Mouse (Mus musculus) gastrocnemius, adult 2 months (tissue): Measurements from ENCODE around the gene Pitpnm2. TPM values are rescaled to one million over a fixed set of nuclear protein-coding genes. Genes with fewer than 3 reads are reported as not detected.

Experiments
- DNase-seq: peaks from one replicate; pipeline ENCODE4 v3.0.0; 2022
- H3K27ac ChIP-seq: fragments of 200-600 bp; 2 replicates; pipeline ENCODE4 v1.8.1; 2022; ENCODE audit warnings: mild to moderate bottlenecking
- H3K4me3 ChIP-seq: fragments of 200-600 bp; 2 replicates; pipeline ENCODE4 v1.8.1; 2022; ENCODE audit warnings: mild to moderate bottlenecking, moderate library complexity
- CTCF ChIP-seq: fragments of 200-600 bp; IDR thresholded peaks from 2 replicates; pipeline ENCODE4 v1.8.1; 2022; ENCODE audit warnings: antibody characterized with exemption, mild to moderate bottlenecking, moderate library complexity
- intact Hi-C: fragments of 180-260 bp; cut with DNase I; formaldehyde crosslinking; loops from one replicate; pipeline ENCODE4 v1.15.1; 2025
- total RNA-seq, 2 experiments: library from RNA; stranded (reverse); gene quantifications; 2 replicates each; pipeline ENCODE4 v1.2.3; 2021

Pitpnm2 gene
- total RNA-seq, 2 experiments from 2014 or later = 18.1 to 28.4 TPM

DNA sequence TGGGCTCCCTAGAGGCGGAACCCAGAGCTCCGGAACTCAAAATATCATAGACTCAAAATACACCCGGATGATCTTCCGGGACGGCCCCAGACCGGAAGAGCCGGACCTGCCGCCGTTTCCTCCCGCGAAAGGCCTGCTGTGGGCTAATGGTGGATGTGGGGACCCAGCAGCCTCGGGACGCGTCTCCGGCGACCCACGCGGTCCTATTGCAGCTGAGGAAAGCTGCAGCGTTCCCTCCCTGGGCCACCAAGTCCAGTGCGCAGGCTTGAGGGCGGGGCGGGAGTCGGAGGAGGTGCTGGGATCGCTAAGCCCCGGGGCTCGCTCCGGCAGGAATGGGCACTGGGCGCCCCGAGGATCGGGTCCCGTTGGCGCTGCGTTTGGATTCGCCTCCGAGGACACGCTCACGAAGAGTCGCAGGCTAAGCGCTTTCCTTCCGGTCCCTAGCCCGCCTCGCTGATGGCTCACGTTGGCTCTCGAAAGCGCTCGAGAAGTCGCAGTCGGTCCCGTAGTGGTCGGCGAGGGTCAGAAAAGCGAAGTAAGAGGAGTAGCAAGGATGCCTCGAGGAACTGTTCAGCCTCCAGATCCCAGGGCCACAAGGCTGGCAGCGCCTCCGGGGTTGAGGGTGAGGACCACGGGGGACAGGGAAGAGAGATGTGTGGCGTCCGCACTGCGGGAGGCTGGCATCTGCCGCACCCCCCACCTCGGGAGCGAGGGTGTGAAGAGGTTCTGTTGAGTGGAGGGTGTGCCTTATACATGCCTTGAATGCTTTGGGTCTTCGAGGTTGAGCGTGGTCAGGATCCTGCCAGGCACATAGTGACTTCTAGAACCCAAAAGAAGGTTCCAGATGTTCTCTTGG, 133.3 kb downstream of the Pitpnm2 start, which contains the start of gene Arl6ip4:
Gene Arl6ip4, plus strand, starts transcription at position 100 of the 856 bp plus-strand sequence.
- H3K4me3 ChIP-seq = peak within 1 kb of the TSS; percentile 99
- peak; percentile 80 for DNase-seq
- no peak for TF ChIP-seq CTCF
- H3K27ac ChIP-seq = peak within 1 kb of the TSS; percentile 91
- intact Hi-C loops = loop anchor here (5.0 kb wide), 1 partner anchor 136 kb away; no protein-coding TSS in a partner anchor

DNA sequence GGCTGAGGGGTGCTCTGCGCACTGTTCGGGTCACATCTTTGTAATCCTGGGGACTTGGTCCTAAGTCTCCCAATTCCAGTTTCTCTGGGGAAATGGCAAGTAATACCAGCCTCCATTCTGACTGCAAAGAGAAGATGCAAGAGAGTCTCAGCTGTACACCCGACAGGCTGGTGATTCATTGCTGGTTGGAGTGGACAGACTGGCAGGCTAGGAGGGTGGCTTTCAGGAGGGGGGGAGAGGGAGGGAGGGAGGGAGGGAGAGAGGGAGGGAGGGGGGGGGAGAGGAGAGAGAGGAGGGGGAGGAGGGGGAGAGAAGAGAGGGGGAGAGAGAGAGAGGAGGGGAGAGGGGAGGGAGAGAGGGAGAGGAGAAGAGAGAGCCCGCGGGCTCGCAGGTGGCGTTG, 134.0 kb downstream of the Pitpnm2 start:
- intact Hi-C loops = loop anchor here (5.0 kb wide), 1 partner anchor 137 kb away; no protein-coding TSS in a partner anchor
- Histone ChIP-seq H3K27ac (peak overlapping the region; percentile 91), H3K4me3 (peak overlapping the region; percentile 99)
- no peak for DNase-seq
- no peak for TF ChIP-seq CTCF

DNA sequence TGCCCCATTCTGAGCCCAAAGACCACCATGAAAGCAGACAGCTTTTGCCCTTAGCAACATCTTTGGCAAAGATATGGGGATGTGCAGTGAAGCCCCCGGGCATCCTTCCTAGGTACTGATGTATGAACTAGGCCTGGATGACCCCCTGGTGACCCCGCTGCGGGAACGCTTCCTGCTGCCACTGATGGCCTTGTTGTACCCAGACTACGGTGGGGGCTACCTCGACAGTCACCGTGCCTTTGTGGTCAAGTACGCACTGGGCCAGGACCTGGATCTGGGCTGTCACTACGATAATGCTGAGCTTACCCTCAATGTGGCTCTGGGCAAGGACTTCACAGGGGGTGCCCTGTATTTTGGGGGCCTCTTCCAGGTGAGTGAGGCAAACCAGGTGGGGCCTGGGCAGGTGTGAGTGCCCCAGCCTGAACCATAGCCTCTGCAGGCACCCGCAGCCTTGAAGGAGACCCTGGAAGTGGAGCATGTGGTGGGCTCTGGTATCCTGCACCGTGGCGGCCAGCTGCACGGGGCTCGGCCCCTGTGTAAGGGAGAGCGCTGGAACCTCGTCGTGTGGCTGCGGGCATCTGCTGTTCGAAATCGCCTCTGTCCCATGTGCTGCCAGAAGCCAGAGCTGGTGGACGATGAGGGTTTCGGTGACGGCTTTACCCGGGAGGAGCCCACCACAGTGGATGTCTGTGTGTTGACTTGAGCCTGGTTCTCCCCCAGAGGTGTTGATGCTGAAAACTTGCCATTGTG, 135.1 kb downstream of the Pitpnm2 start:
- intact Hi-C loops = loop anchor here (5.0 kb wide), 1 partner anchor 138 kb away; no protein-coding TSS in a partner anchor
- Histone ChIP-seq H3K27ac (no peak overlapping the region), H3K4me3 (no peak overlapping the region)
- no peak for TF ChIP-seq CTCF
- no peak for DNase-seq

DNA sequence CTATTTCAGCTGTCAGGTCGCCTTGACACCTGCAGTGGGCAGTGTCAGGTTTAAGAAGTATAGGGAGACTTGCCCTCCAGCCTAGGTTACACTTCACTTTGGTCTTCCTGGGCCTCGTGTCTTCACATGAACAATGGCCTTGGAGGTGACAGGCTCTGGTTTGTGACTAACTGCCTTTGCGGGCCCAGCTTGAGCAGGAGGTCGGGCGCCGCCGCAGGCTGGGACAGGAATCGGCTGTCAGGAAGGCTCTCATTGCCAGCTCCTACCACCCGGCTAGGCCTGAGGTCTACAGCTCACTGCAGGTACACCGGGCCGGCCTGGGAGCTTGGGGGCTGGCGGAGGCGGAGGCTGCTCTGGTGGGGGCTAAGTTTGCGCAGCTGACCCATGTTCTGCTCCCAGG, 136.5 kb downstream of the Pitpnm2 start:
- peak; percentile 44 for TF ChIP-seq CTCF
- H3K27ac ChIP-seq = peak overlapping the region; percentile 99
- peak; percentile 62 for DNase-seq
- peak overlapping the region; percentile 98 for H3K4me3 ChIP-seq
- intact Hi-C loops = no loop called here

DNA sequence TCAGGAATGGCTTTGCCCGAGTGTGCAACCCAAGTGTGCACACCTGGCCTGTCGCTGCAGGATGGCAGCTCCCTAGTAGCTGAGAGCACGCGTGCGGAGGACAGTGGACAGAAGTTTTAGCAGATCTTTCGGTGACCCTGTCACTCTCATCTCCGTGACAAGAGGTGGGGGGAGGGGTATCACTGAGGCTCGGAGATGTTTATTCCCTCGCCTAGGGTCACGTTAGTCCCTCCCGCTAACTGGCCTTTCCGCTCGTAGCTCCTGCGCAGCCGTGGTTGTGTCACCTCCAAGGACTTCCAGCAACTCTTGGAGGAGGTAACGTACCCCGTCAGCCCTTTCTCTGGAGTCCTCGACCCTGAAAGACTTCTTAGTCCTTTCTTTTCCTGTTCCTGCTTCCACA, 137.0 kb downstream of the Pitpnm2 start:
- intact Hi-C loops = no loop called here
- DNase-seq = no peak
- TF ChIP-seq CTCF = no peak
- peak overlapping the region; percentile 98 for H3K4me3 ChIP-seq
- peak overlapping the region; percentile 99 for H3K27ac ChIP-seq

DNA sequence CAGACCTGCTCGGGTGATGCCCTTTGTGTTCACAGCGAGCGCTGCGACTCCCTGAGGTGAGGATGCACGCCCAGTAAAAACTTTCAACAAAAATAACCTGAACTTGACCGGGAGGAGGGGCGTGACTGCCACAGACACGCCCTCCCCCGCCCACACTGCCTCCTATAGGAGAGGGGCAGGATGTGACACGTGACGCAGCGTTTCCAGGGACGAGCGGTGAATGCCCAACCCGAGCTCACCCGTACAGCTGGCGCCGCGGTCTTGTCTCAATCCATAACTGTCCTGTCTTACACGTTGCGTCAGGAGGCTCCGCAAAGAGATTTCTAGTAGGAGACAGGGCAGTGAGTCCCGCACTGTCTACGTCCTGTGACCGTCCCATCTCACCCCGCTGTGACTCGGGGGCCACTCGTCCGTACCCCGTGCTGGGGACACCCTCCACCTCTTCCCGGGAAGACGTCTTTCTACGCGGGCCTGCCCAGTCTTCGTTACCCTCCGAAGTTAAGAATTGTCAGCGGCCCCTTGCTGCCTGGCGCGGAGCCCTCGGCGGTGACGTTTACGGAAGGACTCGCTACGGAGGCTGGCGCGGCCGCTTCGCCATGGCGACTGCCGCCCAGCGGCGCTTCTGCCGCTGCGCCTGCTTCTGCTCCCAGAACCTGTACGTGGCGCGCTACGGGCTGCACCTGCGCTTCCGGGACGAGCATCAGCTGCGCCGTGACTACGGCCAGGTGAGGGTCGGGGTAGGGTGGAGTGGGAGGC, 137.6 kb downstream of the Pitpnm2 start, which contains the start of gene Ogfod2:
Gene Ogfod2, plus strand, starts transcription at position 556 of the 756 bp plus-strand sequence.
- peak; percentile 98 for DNase-seq
- Histone ChIP-seq H3K4me3 (peak within 1 kb of the TSS; percentile 98), H3K27ac (peak within 1 kb of the TSS; percentile 99)
- TF ChIP-seq CTCF = peak; percentile 46
- intact Hi-C loops = no loop called here

DNA sequence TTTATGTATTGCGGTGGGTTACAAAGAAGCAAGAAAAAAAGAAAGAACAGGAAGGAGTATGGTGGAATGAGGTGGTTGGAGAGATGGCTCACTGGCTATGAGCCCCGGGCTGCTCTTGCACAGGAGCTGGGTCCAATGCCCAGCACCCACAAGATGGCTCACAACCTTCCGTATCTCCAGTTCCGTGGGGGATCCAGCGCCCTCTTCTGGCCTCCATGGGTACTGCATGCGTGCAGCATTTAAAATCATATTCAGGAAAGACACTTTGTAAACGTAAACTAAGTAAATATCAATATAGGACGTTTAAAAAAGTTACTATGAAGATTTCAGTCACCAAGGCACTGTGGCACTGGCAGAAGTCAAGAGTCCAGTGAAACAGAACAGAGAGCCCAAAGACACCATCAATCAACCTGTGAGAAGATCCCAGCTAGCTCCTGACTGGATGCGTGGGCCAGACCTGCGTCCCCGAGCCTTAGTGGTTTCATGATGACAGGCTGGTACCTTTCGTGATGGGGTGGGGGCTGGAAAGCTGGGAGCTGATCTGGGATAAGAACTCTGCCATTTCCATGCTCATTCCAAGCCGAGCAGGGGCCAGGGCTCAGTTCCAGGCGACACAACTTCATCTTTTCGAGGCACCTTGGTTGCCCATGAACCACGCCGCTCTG, 138.4 kb downstream of the Pitpnm2 start:
- peak overlapping the region; percentile 99 for H3K27ac ChIP-seq
- intact Hi-C loops = no loop called here
- DNase-seq = peak; percentile 56

DNA sequence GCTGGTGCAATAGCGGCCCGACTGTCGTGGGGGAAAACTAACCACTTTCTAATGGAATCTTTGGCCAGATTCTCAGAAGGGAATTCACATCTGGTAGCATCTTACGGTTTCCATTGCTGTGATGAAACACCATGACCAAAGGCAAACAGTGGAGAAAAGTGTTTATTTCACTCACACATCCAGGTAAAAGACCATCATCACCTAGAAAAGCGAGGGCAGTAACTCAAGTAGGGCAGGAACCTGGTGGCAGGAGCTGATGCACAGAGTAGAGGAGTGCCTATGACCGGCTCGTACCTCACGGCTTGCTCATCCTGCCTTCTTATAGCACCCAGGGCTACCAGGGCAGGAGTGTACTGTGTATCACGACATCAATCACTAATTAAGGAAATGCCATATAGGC, 146.0 kb downstream of the Pitpnm2 start:
- no peak for TF ChIP-seq CTCF
- no peak overlapping the region for H3K4me3 ChIP-seq
- no peak overlapping the region for H3K27ac ChIP-seq
- DNase-seq = no peak
- intact Hi-C loops = no loop called here

More for the DNA sequence above, 138.4 kb downstream of the Pitpnm2 start:
- peak; percentile 84 for TF ChIP-seq CTCF
- H3K4me3 ChIP-seq = peak overlapping the region; percentile 98

DNA sequence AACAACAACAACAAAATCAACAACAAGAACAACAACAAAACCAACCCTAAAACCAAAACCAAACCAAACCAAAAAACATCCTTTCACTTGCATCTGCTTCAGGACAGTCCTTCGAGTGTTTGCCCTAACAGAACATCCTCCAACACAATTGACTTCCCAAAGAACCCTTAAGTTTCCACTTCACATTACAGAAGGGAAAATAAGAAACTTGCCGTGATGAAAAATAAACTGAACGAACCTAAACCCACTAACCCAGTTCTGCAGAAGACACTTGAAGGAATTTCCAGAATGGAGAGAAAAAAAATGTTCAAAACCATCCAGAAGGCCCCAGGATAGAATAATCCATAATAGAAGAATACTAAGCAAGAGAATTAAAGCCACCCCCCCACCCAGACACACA, 146.5 kb downstream of the Pitpnm2 start:
- intact Hi-C loops = no loop called here
- H3K27ac ChIP-seq = no peak overlapping the region
- no peak for DNase-seq
- no peak overlapping the region for H3K4me3 ChIP-seq
- TF ChIP-seq CTCF = no peak

DNA sequence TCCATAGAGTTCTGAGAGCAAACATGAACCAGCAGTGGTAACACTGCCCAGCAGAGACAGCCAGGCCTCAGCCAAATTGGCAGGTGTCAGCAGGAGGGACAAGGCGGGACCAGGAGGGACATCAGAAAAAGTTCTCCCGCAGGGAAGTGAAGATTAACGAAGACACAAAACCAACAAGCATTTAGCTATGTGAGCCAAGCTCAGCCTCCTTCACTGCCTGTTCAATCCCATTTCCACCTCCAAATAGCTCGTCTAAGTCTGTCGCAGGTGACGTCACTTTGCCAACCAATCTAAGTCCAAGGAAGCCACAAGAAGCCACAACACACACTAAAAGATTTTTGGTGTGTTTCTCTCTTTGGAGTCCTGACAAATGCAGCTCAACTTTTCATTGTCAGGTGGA, 147.2 kb downstream of the Pitpnm2 start:
- Histone ChIP-seq H3K27ac (no peak overlapping the region), H3K4me3 (no peak overlapping the region)
- no peak for TF ChIP-seq CTCF
- intact Hi-C loops = no loop called here
- no peak for DNase-seq

DNA sequence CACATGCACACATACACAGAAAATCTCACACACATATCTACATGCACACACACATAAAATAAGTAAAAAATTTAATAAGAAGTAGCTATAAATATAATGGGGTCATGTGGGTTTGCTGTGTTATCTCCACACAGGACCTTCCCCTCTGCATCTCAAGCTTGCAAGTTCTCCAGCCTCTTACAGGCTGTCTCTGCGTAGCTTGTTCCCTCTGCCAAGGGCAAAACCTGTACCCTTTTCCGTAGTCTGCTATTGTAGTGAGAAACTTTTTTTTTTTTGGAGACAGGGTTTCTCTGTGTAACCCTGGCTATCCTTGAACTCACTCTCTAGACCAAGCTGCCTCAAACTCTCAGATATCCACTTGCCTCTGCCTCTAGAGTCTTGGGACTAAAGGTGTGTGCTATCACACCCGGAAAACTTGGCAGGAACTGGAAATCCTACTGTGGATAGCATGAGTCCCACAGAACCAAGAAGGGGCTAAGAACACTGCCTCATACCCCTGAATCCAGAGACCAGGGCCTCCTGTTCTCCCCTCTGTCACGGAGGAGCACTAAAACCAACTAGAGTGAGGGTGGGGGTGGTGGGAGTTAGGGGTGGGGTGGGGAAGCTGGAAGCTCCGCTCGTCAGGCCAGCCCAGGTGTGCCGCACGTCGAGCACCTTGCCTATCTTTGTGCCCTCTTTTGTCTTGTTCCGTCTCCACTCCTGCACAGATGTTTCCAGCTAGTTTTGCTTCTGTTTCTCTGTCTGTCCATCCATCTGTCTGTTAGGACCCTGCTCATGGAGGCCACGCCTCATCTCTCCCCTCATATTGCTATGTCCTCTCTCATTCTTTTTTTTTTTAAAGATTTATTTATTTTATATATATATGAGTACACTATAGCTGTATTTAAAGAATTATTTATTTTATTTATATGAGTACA, 149.2 kb downstream of the Pitpnm2 start:
- intact Hi-C loops = no loop called here
- DNase-seq = no peak
- TF ChIP-seq CTCF = no peak
- H3K4me3 ChIP-seq = no peak overlapping the region
- no peak overlapping the region for H3K27ac ChIP-seq
